Mouse (Mus musculus): ENCODE measurements around the gene Tbx20. TPM values are rescaled to one million over a fixed set of nuclear protein-coding genes. Genes with fewer than 3 reads are reported as not detected.

Tbx20 gene
- polyA plus RNA-seq, 1 experiment from 2014 or later = 111 TPM

DNA sequence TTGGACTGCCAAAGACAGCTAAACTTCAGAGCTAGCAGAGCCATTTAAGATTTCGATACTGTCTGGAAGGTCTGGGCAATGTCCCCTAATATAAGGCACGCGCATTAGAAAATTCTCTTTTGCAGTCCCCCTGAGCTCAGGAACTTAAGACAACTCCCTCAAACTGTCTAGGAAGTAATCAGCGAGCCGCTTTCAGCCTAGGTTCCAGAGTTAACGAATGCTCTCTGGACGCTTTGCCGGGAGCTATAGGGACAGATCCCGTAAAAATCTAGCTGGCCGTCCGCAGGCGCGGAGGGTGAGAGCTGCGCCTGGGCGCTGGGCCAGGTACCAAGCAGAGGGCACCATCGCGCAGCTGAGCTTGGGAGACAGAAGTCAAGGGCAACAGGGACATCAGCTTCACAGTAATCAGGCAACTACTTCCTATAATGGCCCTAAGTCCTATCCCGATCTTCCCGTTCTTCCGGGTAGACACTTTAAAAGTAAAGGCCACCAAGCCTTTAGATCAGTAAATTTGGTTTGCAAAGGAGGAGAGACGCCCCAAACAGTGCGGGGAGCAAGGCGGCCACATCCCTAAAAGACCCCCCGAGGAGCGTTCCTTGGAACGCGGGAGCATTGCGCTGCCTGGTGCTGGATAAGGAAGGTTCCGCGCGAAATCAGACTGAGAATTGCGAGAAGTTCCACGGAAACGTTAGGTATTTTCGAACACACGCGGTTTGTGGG, 3.2 kb upstream of the Tbx20 start:
- no peaks in the 10 kb centered on the region for H3K36me3 ChIP-seq
- H3K27me3 ChIP-seq (replicated peaks) = no peaks in the 10 kb centered on the region
- WGBS = under 1% methylated on average over 37 of the region's 37 CpGs
- peak overlapping the region; percentile 87 for H3K4me2 ChIP-seq
- H3K27ac ChIP-seq (ENCODE audit: poor library complexity, severe bottlenecking) = peak overlapping the region; percentile 92
- peak overlapping the region; percentile 54 for H3K4me3 ChIP-seq
- ATAC-seq (ENCODE audit: insufficient number of reproducible peaks, low FRiP score) = no peak
- H3K4me1 ChIP-seq (replicated peaks) = peaks cover 48% of the 10 kb centered on the region
- peak overlapping the region; percentile 77 for H3K9ac ChIP-seq
- no peaks in the 10 kb centered on the region for H3K9me3 ChIP-seq (replicated peaks)

DNA sequence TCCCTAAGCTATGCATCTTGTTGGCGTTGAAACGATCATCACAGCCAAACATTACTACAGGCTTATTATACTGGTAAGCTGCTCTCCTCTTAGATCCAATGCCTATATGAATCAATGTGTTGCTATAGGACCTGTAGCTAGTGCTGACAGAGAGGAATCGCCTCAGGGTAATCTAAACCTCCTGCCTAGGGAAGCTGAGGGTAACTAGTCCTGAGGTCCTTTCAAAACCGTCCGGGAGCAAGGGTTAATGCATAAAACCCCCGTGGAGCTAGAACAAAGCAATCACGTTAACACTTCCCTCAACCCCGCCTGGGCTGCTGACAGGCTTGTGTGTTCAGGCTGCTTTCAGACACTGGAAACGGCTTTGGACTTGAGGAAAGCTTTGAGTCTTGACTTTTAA, 2.4 kb upstream of the Tbx20 start:
- Histone ChIP-seq H3K4me3 (peak overlapping the region; percentile 54), H3K9ac (peak overlapping the region; percentile 77), H3K4me1 (replicated peaks) (peaks cover 39% of the 10 kb centered on the region), H3K36me3 (0 out of 2 replicates have a peak, but pooled peaks cover 2% of the 10 kb centered on the region), H3K9me3 (replicated peaks) (no peaks in the 10 kb centered on the region), H3K4me2 (peak overlapping the region; percentile 87), H3K27me3 (replicated peaks) (no peaks in the 10 kb centered on the region), H3K27ac (ENCODE audit: poor library complexity, severe bottlenecking) (peak overlapping the region; percentile 92)
- no peak for ATAC-seq (ENCODE audit: insufficient number of reproducible peaks, low FRiP score)
- 2% methylated on average over 9 of the region's 9 CpGs for WGBS

DNA sequence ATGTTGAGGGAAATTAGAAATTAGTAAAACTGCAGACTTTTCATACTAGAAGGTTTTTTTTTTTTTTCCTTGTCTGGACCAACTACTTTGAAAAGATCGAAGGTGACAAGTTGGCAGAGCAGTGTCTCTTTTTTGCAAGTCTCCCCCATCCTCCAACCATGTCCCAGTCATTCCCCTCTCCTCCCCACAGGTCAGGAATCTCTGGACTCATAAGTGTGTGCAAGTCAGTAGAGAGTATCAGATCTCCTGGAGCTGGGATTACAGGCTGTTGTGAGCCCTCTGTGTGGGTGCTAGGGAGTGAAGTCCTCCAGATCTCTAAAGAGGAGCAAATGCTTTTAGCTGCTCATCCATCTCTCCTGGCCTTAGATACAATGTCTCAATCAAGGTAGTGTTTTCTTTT, 1.5 kb upstream of the Tbx20 start:
- peak overlapping the region; percentile 99 for H3K27ac ChIP-seq (ENCODE audit: poor library complexity, severe bottlenecking)
- H3K4me2 ChIP-seq = peak overlapping the region; percentile 89
- no peak for ATAC-seq (ENCODE audit: insufficient number of reproducible peaks, low FRiP score)
- no peak overlapping the region for H3K9ac ChIP-seq
- H3K4me1 ChIP-seq (replicated peaks) = peaks cover 37% of the 10 kb centered on the region
- no peaks in the 10 kb centered on the region for H3K27me3 ChIP-seq (replicated peaks)
- WGBS = 0% methylated on average over 1 of the region's 1 CpGs
- H3K4me3 ChIP-seq = peak overlapping the region; percentile 3; the same call in 1 of the 2 replicates
- peaks cover 10% of the 10 kb centered on the region for H3K36me3 ChIP-seq
- H3K9me3 ChIP-seq (replicated peaks) = no peaks in the 10 kb centered on the region

- H3K4me3 ChIP-seq = peak overlapping the region; percentile 84
- H3K4me2 ChIP-seq = peak overlapping the region; percentile 89
Observed at GRCm38 (mm10) chr9:24775001-24775400, 898 bp upstream of the Tbx20 start.

DNA sequence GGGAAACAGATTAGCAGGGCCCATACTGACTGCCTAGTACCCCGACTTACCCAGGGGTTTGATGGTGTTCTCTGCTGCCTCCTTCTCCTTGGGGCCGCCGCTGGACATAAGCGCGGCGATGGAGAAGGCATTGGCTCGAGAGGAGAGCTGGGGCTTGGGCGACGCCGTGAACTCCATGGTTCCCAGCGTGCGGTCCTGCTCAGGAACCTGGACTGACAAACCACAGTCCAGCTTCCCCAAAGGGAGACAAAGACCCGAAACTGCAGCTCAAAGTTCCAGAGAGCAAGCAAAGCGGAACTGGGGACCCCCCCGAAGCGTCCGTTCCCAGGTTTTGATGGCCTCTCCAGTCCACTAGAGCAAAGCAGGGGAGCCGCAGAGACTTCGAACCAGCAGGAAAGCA, 434 bp downstream of the Tbx20 start:
- Histone ChIP-seq H3K36me3 (peaks cover 23% of the 10 kb centered on the region), H3K27me3 (replicated peaks) (no peaks in the 10 kb centered on the region), H3K4me1 (replicated peaks) (peaks cover 27% of the 10 kb centered on the region), H3K4me3 (peak overlapping the region; percentile 84), H3K27ac (ENCODE audit: poor library complexity, severe bottlenecking) (peak overlapping the region; percentile 99), H3K4me2 (peak overlapping the region; percentile 89), H3K9ac (peak overlapping the region; percentile 99), H3K9me3 (replicated peaks) (no peaks in the 10 kb centered on the region)
- WGBS = 0% methylated on average over 19 of the region's 19 CpGs
- ATAC-seq (ENCODE audit: insufficient number of reproducible peaks, low FRiP score) = no peak

More at GRCm38 (mm10) chr9:24775001-24775400, 898 bp upstream of the Tbx20 start:
- H3K9ac ChIP-seq = peak overlapping the region; percentile 99
- no peaks in the 10 kb centered on the region for H3K27me3 ChIP-seq (replicated peaks)
- H3K4me1 ChIP-seq (replicated peaks) = peaks cover 31% of the 10 kb centered on the region
- ATAC-seq (ENCODE audit: insufficient number of reproducible peaks, low FRiP score) = peak; percentile 30; the same call in 1 of the 2 replicates
- H3K9me3 ChIP-seq (replicated peaks) = no peaks in the 10 kb centered on the region
- H3K27ac ChIP-seq (ENCODE audit: poor library complexity, severe bottlenecking) = peak overlapping the region; percentile 99
- peaks cover 15% of the 10 kb centered on the region for H3K36me3 ChIP-seq
- WGBS = 5% methylated on average over 9 of the region's 9 CpGs

DNA sequence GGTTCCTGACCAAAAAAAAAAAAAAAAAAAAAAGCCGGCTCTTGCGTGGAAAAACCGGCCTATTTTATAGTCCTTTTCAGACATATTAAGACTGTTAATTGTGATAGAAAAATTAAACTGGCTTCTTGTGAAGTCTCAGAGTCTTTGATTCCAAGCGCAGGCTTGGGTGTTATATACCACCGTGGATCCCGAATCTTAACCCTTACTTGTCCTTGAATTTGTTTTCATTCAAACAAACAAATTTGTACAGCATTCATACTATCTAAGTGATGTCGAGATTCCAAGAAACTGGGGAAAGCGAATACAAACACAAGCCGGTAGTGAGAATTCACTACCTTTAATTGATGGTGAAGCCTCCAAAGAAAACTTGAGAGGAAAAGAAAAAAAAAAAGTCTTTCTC, 932 bp downstream of the Tbx20 start:
- H3K4me2 ChIP-seq = peak overlapping the region; percentile 89
- no peaks in the 10 kb centered on the region for H3K27me3 ChIP-seq (replicated peaks)
- under 1% methylated on average over 9 of the region's 9 CpGs for WGBS
- peak overlapping the region; percentile 99 for H3K27ac ChIP-seq (ENCODE audit: poor library complexity, severe bottlenecking)
- H3K36me3 ChIP-seq = peaks cover 27% of the 10 kb centered on the region
- peak overlapping the region; percentile 99 for H3K9ac ChIP-seq
- H3K4me3 ChIP-seq = peak overlapping the region; percentile 84
- no peaks in the 10 kb centered on the region for H3K9me3 ChIP-seq (replicated peaks)
- H3K4me1 ChIP-seq (replicated peaks) = peaks cover 22% of the 10 kb centered on the region
- no peak for ATAC-seq (ENCODE audit: insufficient number of reproducible peaks, low FRiP score)

GRCm38 (mm10) chr9:24772431-24773120, 1.5 kb downstream of the Tbx20 start:
- Histone ChIP-seq H3K4me2 (peak overlapping the region; percentile 89), H3K9ac (peak overlapping the region; percentile 99), H3K27ac (ENCODE audit: poor library complexity, severe bottlenecking) (peak overlapping the region; percentile 99), H3K9me3 (replicated peaks) (no peaks in the 10 kb centered on the region), H3K36me3 (peaks cover 31% of the 10 kb centered on the region), H3K27me3 (replicated peaks) (no peaks in the 10 kb centered on the region), H3K4me3 (peak overlapping the region; percentile 84), H3K4me1 (replicated peaks) (peaks cover 16% of the 10 kb centered on the region)
- WGBS = 5% methylated on average over 9 of the region's 9 CpGs
- no peak for ATAC-seq (ENCODE audit: insufficient number of reproducible peaks, low FRiP score)

DNA sequence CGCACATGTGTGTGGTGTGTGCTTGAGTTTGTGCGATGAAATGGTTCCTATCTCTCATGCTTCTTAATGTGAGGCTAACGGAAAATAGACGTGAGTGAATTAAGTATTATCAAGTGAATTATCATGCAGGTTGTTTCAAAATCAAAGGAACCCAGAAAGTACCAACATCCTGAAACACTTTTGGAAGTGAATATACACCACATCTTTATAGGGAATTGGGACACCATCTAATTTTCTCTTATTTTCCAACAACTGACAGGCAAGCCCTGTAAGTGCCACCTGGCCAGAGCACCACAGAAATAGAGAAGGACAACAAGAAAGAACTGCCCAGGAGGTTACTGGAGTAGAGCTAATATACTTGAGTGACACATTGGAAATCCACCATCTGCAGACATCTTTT, 2.4 kb downstream of the Tbx20 start:
- no peak for ATAC-seq (ENCODE audit: insufficient number of reproducible peaks, low FRiP score)
- Histone ChIP-seq H3K4me1 (replicated peaks) (peaks cover 18% of the 10 kb centered on the region), H3K4me2 (peak overlapping the region; percentile 89), H3K27ac (ENCODE audit: poor library complexity, severe bottlenecking) (peak overlapping the region; percentile 99), H3K9ac (peak overlapping the region; percentile 99), H3K36me3 (peaks cover 35% of the 10 kb centered on the region), H3K9me3 (replicated peaks) (no peaks in the 10 kb centered on the region), H3K27me3 (replicated peaks) (no peaks in the 10 kb centered on the region), H3K4me3 (peak overlapping the region; percentile 84)
- 10% methylated on average over 4 of the region's 4 CpGs for WGBS

DNA sequence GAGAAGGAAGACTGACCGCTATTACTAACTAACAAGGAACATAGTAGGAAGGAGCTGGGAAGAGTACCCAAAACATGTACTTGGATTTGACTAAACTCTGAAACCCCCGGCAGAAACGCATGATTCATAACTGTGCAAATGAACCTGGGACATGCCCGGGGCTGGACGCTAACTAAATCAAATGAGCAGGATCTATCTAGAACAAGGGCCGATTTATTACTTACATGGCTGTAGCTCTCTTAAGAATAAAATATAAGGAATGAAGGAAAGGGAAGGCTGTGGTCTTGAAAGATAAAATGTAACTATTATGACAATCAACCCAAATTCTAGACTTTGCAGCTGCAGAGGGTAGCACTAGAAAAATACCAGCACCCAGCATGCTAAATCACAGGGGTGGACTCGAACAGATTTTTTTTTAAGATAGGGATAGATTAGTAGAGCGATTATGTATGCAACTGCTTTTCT, 3.1 kb downstream of the Tbx20 start:
- peak overlapping the region; percentile 99 for H3K9ac ChIP-seq
- peak overlapping the region; percentile 89 for H3K4me2 ChIP-seq
- no peaks in the 10 kb centered on the region for H3K27me3 ChIP-seq (replicated peaks)
- peak overlapping the region; percentile 99 for H3K27ac ChIP-seq (ENCODE audit: poor library complexity, severe bottlenecking)
- ATAC-seq (ENCODE audit: insufficient number of reproducible peaks, low FRiP score) = no peak
- peaks cover 40% of the 10 kb centered on the region for H3K36me3 ChIP-seq
- H3K4me1 ChIP-seq (replicated peaks) = peaks cover 15% of the 10 kb centered on the region
- 2% methylated on average over 8 of the region's 8 CpGs for WGBS
- no peaks in the 10 kb centered on the region for H3K9me3 ChIP-seq (replicated peaks)
- H3K4me3 ChIP-seq = peak overlapping the region; percentile 84

DNA sequence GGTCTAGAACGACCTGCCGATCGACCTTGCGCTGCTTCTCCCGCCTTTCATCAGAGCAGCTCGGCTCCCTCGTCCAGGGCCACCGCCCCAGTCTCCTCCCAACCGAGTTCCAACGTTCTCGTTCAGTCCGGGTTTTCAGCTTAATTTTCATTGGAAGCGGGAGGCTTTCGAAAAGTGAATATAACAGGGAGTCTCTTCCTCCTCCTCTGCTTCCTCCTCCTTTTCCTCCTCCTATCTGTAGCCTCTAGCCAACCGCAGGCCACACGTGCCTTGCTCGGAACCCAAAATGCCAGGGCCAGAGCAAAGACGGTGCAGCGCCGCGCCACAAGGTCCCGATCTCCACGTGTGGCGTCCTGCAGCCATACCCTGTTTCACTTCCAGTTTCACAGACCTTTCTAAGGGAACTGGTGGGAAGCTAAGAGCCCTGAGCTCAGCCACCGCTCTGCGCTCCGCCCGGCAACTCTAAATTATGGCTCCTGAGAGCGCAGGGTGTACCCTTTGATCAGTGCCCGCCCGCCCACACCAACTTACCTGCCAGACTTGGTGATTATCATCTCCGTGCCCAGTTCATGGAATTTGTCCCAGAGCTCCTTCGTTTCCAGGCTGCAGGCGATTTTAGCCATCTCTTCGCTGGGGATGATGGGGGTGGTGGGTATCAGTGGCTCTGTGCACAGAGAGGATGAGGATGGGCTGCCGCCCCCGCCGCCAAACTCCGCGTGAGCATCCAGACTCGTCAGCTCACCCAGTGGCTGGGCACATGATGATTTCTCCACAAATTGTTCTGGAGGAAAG, 3.8 kb downstream of the Tbx20 start:
- peak overlapping the region; percentile 89 for H3K4me2 ChIP-seq
- H3K27ac ChIP-seq (ENCODE audit: poor library complexity, severe bottlenecking) = peak overlapping the region; percentile 99
- H3K4me1 ChIP-seq (replicated peaks) = peaks cover 17% of the 10 kb centered on the region
- under 1% methylated on average over 41 of the region's 41 CpGs for WGBS
- H3K4me3 ChIP-seq = peak overlapping the region; percentile 84
- H3K36me3 ChIP-seq = peaks cover 45% of the 10 kb centered on the region
- H3K27me3 ChIP-seq (replicated peaks) = no peaks in the 10 kb centered on the region
- peak overlapping the region; percentile 99 for H3K9ac ChIP-seq
- no peak for ATAC-seq (ENCODE audit: insufficient number of reproducible peaks, low FRiP score)
- H3K9me3 ChIP-seq (replicated peaks) = no peaks in the 10 kb centered on the region

DNA sequence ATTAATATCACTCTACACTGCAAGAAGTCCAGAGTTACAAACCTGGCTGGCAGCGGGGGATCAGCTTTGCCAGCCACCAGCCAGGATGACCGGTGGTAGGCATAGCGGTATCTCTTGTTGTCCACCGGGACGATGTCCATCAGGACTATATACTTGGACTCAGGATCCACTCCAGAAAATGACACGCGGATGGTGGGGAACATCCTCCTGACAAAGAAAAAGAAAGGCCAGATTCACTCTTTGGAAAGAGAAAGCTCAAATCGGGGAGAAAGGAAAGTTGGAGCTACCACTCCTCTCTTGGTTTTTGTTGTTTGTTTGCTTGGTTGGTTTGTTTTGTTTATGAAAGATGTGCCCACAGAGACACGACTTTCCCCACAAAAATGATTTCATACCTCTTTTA, 4.5 kb downstream of the Tbx20 start:
- 15% methylated on average over 9 of the region's 9 CpGs for WGBS
- peaks cover 53% of the 10 kb centered on the region for H3K36me3 ChIP-seq
- peak overlapping the region; percentile 84 for H3K4me3 ChIP-seq
- no peaks in the 10 kb centered on the region for H3K27me3 ChIP-seq (replicated peaks)
- H3K9me3 ChIP-seq (replicated peaks) = no peaks in the 10 kb centered on the region
- H3K4me1 ChIP-seq (replicated peaks) = peaks cover 17% of the 10 kb centered on the region
- no peak for ATAC-seq (ENCODE audit: insufficient number of reproducible peaks, low FRiP score)
- H3K9ac ChIP-seq = peak overlapping the region; percentile 99
- H3K27ac ChIP-seq (ENCODE audit: poor library complexity, severe bottlenecking) = peak overlapping the region; percentile 99
- peak overlapping the region; percentile 89 for H3K4me2 ChIP-seq
